ENCODE assay signal across 24 mouse cellular contexts in genomic region chr19:25357094-25357493, GRCm38 (mm10).
A peak's percentile ranks its signal among the peaks of the same experiment; 100 is the strongest.
DNase-seq lines count a peak whose midpoint lies in the region; ATAC-seq and TF ChIP-seq lines count a peak whose summit lies in the region.
"Had no signal": no experiment of that assay in that cellular context is flagged by ENCODE, and none has a peak within 500 bp of the region (broad histone marks: within the 10 kb centered on the region; RNA-seq: fewer than 3 reads in every experiment).

No protein-coding gene starts in this region.

- no peak overlapping the region for H3ac ChIP-seq in C2C12 (ENCODE audit: control insufficient read depth, insufficient read length, low read depth)
- H3ac ChIP-seq in myocyte (ENCODE audit: control insufficient read depth, insufficient read length), result no peak overlapping the region

- no peaks in the 10 kb centered on the region for H3K36me3 ChIP-seq in C2C12 (ENCODE audit: control insufficient read depth, insufficient read depth)
- no peaks in the 10 kb centered on the region for H3K36me3 ChIP-seq in myocyte (ENCODE audit: control insufficient read depth, insufficient read depth)
- H3K36me3 ChIP-seq in stomach, embryonic 15.5 days, result no peaks in the 10 kb centered on the region
- no peaks in the 10 kb centered on the region for H3K36me3 ChIP-seq in stomach, postnatal 0 days (ENCODE audit: control insufficient read depth, insufficient read depth, low read length)
- H3K36me3 ChIP-seq: embryonic facial prominence, embryonic 13.5 days; forebrain, embryonic 15.5 days; G1E had no signal

- TF ChIP-seq POLR2A in myocyte (IDR thresholded peaks at IDR 0.05; ENCODE audit: insufficient read length, low read depth), result no peak

- peak overlapping the region; percentile 48; the same call in 1 of the 2 replicates for H3K27ac ChIP-seq in stomach, embryonic 15.5 days
- peak overlapping the region; percentile 31; the same call in 1 of the 2 replicates for H3K27ac ChIP-seq in stomach, postnatal 0 days (replicated peaks)
- H3K27ac ChIP-seq: embryonic facial prominence, embryonic 13.5 days; forebrain, embryonic 13.5 days; forebrain, embryonic 15.5 days had no signal

- H3K27me3 ChIP-seq in C2C12 (ENCODE audit: control insufficient read depth, insufficient read depth, insufficient read length), result no peaks in the 10 kb centered on the region
- no peaks in the 10 kb centered on the region for H3K27me3 ChIP-seq in myocyte (ENCODE audit: control insufficient read depth, insufficient read depth, insufficient read length)
- no peaks in the 10 kb centered on the region for H3K27me3 ChIP-seq in stomach, embryonic 15.5 days (replicated peaks)
- no peaks in the 10 kb centered on the region for H3K27me3 ChIP-seq in stomach, postnatal 0 days (ENCODE audit: control insufficient read depth, insufficient read depth, low read length)
- H3K27me3 ChIP-seq: CH12.LX; embryonic facial prominence, embryonic 13.5 days; forebrain, embryonic 13.5 days; forebrain, embryonic 15.5 days; Patski had no signal

- H3K4me3 ChIP-seq in C2C12 (ENCODE audit: insufficient read depth, poor library complexity, severe bottlenecking) (no peak overlapping the region), myocyte (no peak overlapping the region)
- no peak overlapping the region for H3K4me3 ChIP-seq in stomach, embryonic 15.5 days (replicated peaks)
- H3K4me3 ChIP-seq in stomach, postnatal 0 days (ENCODE audit: low read depth, low read length), result no peak overlapping the region
- H3K4me3 ChIP-seq: embryonic facial prominence, embryonic 13.5 days; forebrain, embryonic 13.5 days; forebrain, embryonic 15.5 days had no signal

- H3K9ac ChIP-seq in stomach, embryonic 15.5 days, result no peak overlapping the region
- H3K9ac ChIP-seq in stomach, postnatal 0 days (ENCODE audit: low read length), result no peak overlapping the region
- H3K9ac ChIP-seq: embryonic facial prominence, embryonic 13.5 days; forebrain, embryonic 13.5 days; forebrain, embryonic 15.5 days; forebrain, postnatal 0 days had no signal

- no peak for DNase-seq in stomach, postnatal 0 days (ENCODE audit: low spot score)
- DNase-seq in right cerebral cortex, adult 18-20 months, result no peak
- DNase-seq in thymus, adult 18-20 months, result no peak
- DNase-seq: adrenal gland, adult 8-10 months; adrenal gland, postnatal 14 days; adrenal gland, postnatal 36 days; cerebellum, adult 11-12 months; cerebellum, adult 2 months; cerebellum, adult 9-10 months; cerebellum, postnatal 10 days; cerebellum, postnatal 25 days; forebrain, postnatal 0 days had no signal

- ATAC-seq in stomach, embryonic 15.5 days (ENCODE audit: insufficient read depth, low FRiP score, low read depth), result no peak
- no peak for ATAC-seq in stomach, postnatal 0 days (ENCODE audit: low FRiP score, low TSS enrichment)
- ATAC-seq in granulocyte monocyte progenitor cell, adult 5-6 weeks (replicated peaks; ENCODE audit: poor library complexity, severe bottlenecking), result no peak
- ATAC-seq: activated CD4-positive, CD25-positive, alpha-beta regulatory T cell, adult 4 months; CD4-positive, CD25-positive, alpha-beta regulatory T cell, adult 4 months; forebrain, embryonic 13.5 days; forebrain, embryonic 15.5 days; forebrain, postnatal 0 days; Patski had no signal

- peaks cover 6% of the 10 kb centered on the region; the same call in 1 of the 2 replicates for H3K4me1 ChIP-seq in stomach, embryonic 15.5 days
- 0 out of 2 replicates have a peak, but pooled peaks cover 2% of the 10 kb centered on the region for H3K4me1 ChIP-seq in stomach, postnatal 0 days (replicated peaks; ENCODE audit: control insufficient read depth, insufficient read depth)

- no peak for TF ChIP-seq EP300 in stomach, postnatal 0 days (optimal IDR thresholded peaks at IDR 0.05)

- peak overlapping the region; percentile 46 for H3K4me2 ChIP-seq in myocyte (ENCODE audit: low read depth)
- no peak overlapping the region for H3K4me2 ChIP-seq in stomach, embryonic 15.5 days
- no peak overlapping the region for H3K4me2 ChIP-seq in stomach, postnatal 0 days (replicated peaks; ENCODE audit: low read depth)
- H3K4me2 ChIP-seq: embryonic facial prominence, embryonic 13.5 days; forebrain, embryonic 13.5 days; forebrain, embryonic 15.5 days had no signal

- WGBS in stomach, embryonic 15.5 days, result 37% methylated on average over 11 of the region's 11 CpGs
- 27% methylated on average over 11 of the region's 11 CpGs for WGBS in stomach, postnatal 0 days

- no peaks in the 10 kb centered on the region for H3K9me3 ChIP-seq in stomach, embryonic 15.5 days
- no peaks in the 10 kb centered on the region for H3K9me3 ChIP-seq in stomach, postnatal 0 days (ENCODE audit: control insufficient read depth, low read length)
- H3K9me3 ChIP-seq: embryonic facial prominence, embryonic 13.5 days; forebrain, embryonic 13.5 days; forebrain, embryonic 15.5 days had no signal

- no peaks in the 10 kb centered on the region for H3K79me3 ChIP-seq in C2C12 (ENCODE audit: low read depth)

- TF ChIP-seq CTCF in C2C12 (IDR thresholded peaks at IDR 0.05; ENCODE audit: control insufficient read depth, insufficient read depth, insufficient read length), result no peak
- TF ChIP-seq CTCF in stomach, postnatal 0 days (IDR thresholded peaks at IDR 0.05; ENCODE audit: low read depth), result no peak

- H3K79me2 ChIP-seq in C2C12 (ENCODE audit: control insufficient read depth, insufficient read depth) (no peaks in the 10 kb centered on the region), myocyte (ENCODE audit: control insufficient read depth, insufficient read depth) (no peaks in the 10 kb centered on the region)

TF ChIP-seq in C2C12, 6 proteins besides CTCF, POLR2A, EP300 and RAD21:
- no peak for TF ChIP-seq CEBPB (IDR thresholded peaks at IDR 0.05; ENCODE audit: low read depth)
- no peak for TF ChIP-seq MAX (IDR thresholded peaks at IDR 0.05)
- no peak for TF ChIP-seq FOSL1 (IDR thresholded peaks at IDR 0.05; ENCODE audit: insufficient read depth, low read length, poor library complexity, severe bottlenecking)
- TF ChIP-seq USF1 (IDR thresholded peaks at IDR 0.05; ENCODE audit: low read depth), result no peak
- peak; percentile 82 for TF ChIP-seq MYOD1 (IDR thresholded peaks at IDR 0.05; ENCODE audit: control insufficient read depth, insufficient read length, low read depth)

TF ChIP-seq in myocyte, 11 proteins besides CTCF, POLR2A, EP300 and RAD21:
- TF ChIP-seq MYOD1 (IDR thresholded peaks at IDR 0.05; ENCODE audit: control insufficient read depth in 1 of 3, insufficient read length in 2 of 3, low read depth in 2 of 3) (peak in 2 of 3 experiments; percentile 57 to 69), TCF12 (IDR thresholded peaks at IDR 0.05; ENCODE audit: insufficient read depth, poor library complexity, severe bottlenecking) (peak; percentile 25), SRF (IDR thresholded peaks at IDR 0.05; ENCODE audit: control insufficient read depth, insufficient read length, low read depth) (no peak), TCF3 (IDR thresholded peaks at IDR 0.05; ENCODE audit: insufficient read length, low read depth) (no peak), MYOG (IDR thresholded peaks at IDR 0.05; ENCODE audit: control insufficient read depth in 1 of 3, insufficient read depth in 1 of 3, insufficient read length in 2 of 3, low read depth in 2 of 3) (no peak), E2F4 (IDR thresholded peaks at IDR 0.05; ENCODE audit: insufficient read depth) (no peak), REST (IDR thresholded peaks at IDR 0.05; ENCODE audit: insufficient read depth, insufficient read length) (no peak)
